Mouse (Mus musculus): Measurements from ENCODE around the gene Far2. TPM values are rescaled to one million over a fixed set of nuclear protein-coding genes. Genes with fewer than 3 reads are reported as not detected.

Far2 gene
- polyA plus RNA-seq (2015; fragmentation: Nextera tagmentation; extraction: Ambion mirVana) = 5.0 and 6.1 TPM in 2 replicates

- 2% methylated on average over 34 of the region's 34 CpGs for WGBS
- ATAC-seq = peak; percentile 84
- Histone ChIP-seq H3K27ac (no peak within 1 kb of the TSS), H3K9me3 (no peaks in the 10 kb centered on the region), H3K27me3 (replicated peaks) (no peaks in the 10 kb centered on the region), H3K4me2 (replicated peaks) (peak within 1 kb of the TSS; percentile 93), H3K4me1 (replicated peaks) (no peaks in the 10 kb centered on the region), H3K9ac (peak within 1 kb of the TSS; percentile 50; the same call in 1 of the 2 replicates), H3K36me3 (no peaks in the 10 kb centered on the region), H3K4me3 (replicated peaks) (peak within 1 kb of the TSS; percentile 44)
Observed at GRCm38 (mm10) chr6:148046881-148047649, at the start of gene Far2. Far2 (plus strand) TSS chr6:148047259.

DNA sequence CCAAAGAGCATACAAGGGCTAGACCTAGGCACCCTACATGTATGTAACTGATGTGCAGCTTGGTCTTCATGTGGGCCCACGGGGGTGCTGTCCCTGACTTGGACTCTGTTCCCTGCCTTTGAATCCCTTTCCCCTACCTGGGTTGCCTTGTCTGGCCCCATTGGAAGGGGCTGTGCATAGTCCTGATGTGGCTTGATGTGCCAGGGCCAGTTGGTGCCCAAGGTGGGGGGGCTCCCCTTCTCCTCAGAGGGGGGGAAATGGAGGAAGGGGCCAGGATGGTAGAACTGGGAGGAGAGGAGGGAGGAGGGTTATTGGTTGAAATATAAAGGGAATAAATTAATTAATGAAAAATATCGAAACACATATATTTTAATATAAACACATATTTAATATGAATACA is 46.6 kb upstream of the Far2 start:
- no peak for ATAC-seq
- Histone ChIP-seq H3K4me1 (replicated peaks) (no peaks in the 10 kb centered on the region), H3K4me3 (replicated peaks) (no peak overlapping the region), H3K36me3 (no peaks in the 10 kb centered on the region), H3K27me3 (replicated peaks) (no peaks in the 10 kb centered on the region), H3K4me2 (replicated peaks) (no peak overlapping the region), H3K27ac (no peak overlapping the region), H3K9me3 (no peaks in the 10 kb centered on the region), H3K9ac (no peak overlapping the region)
- WGBS = 85% methylated on average over 2 of the region's 2 CpGs

- H3K9ac ChIP-seq = no peak overlapping the region
- ATAC-seq = no peak
- 26% methylated on average over 3 of the region's 3 CpGs for WGBS
Observed at GRCm38 (mm10) chr6:148001071-148001470, 46.0 kb upstream of the Far2 start.

DNA sequence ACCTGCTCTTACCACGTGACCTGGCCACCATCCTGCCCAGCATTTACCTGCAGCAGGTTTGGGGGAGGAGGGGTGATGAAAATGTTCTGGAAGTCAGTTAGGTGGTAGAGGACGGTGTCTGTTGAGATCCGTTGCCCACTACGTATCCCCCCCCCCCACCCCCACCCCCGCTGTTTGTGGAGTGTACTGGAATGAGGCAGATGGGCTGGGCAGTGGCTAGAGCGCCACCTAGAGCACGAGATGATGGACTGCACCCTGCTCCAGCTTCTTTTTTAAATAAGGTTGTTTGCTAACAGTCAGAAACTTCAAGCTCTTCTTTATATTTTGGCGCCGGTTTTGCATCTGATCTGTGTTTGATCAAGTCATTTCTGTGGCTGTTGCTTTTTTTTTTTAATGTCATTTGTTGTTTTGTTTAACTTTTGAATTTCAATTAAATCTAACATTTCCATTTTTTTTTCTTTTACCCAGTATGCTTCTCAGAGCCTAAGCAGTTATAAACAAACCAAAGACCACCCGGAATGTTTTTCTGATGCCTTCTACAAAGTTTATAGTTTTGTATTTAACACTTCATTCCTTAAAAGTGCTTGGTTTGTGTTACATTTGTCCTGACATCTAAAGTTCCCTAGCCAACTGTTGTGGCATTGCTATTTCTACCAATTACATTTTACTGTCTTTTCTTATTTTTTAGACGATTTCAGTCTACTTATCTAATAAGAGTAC is 40.8 kb upstream of the Far2 start:
- Histone ChIP-seq H3K4me1 (replicated peaks) (no peaks in the 10 kb centered on the region), H3K36me3 (no peaks in the 10 kb centered on the region), H3K27me3 (replicated peaks) (no peaks in the 10 kb centered on the region), H3K9ac (no peak overlapping the region), H3K4me3 (replicated peaks) (no peak overlapping the region), H3K27ac (no peak overlapping the region), H3K4me2 (replicated peaks) (no peak overlapping the region), H3K9me3 (no peaks in the 10 kb centered on the region)
- 54% methylated on average over 11 of the region's 11 CpGs for WGBS
- no peak for ATAC-seq

More at GRCm38 (mm10) chr6:148001071-148001470, 46.0 kb upstream of the Far2 start:
- H3K9me3 ChIP-seq = no peaks in the 10 kb centered on the region
- no peaks in the 10 kb centered on the region for H3K4me1 ChIP-seq (replicated peaks)
- H3K4me2 ChIP-seq (replicated peaks) = no peak overlapping the region
- H3K27ac ChIP-seq = no peak overlapping the region
- no peaks in the 10 kb centered on the region for H3K27me3 ChIP-seq (replicated peaks)
- H3K36me3 ChIP-seq = no peaks in the 10 kb centered on the region
- no peak overlapping the region for H3K4me3 ChIP-seq (replicated peaks)

DNA sequence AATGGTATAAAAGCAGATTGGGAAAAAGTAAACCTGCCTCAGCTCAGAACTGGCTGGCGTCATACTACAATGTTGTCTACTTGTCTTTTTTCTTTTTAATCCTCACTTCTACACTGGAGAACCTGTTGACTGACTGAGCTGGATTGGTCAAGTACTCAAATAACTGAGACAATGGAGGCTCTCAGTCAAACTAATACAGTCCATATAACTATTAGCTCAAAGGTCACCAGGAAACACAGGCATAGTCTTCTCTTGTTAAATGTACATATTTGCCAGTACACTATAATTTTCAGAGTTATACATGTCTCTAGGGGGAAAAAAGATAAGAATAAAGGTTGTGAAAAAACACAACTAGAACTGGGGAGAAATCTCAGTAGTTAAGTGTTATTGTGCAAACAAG is 6.3 kb upstream of the Far2 start:
- WGBS = 85% methylated on average over 1 of the region's 1 CpGs
- peak; percentile 68 for ATAC-seq
- Histone ChIP-seq H3K4me1 (replicated peaks) (no peaks in the 10 kb centered on the region), H3K27ac (no peak overlapping the region), H3K4me2 (replicated peaks) (no peak overlapping the region), H3K36me3 (no peaks in the 10 kb centered on the region), H3K9ac (no peak overlapping the region), H3K4me3 (replicated peaks) (no peak overlapping the region), H3K9me3 (no peaks in the 10 kb centered on the region), H3K27me3 (replicated peaks) (no peaks in the 10 kb centered on the region)

GRCm38 (mm10) chr6:148047650-148047988 is 560 bp downstream of the Far2 start:
- peak; percentile 55 for ATAC-seq
- H3K9ac ChIP-seq = 0 out of 2 replicates have a peak overlapping the region, but pooled peaks have one; percentile 50

GRCm38 (mm10) chr6:148063131-148063530 is 16.1 kb downstream of the Far2 start:
- Histone ChIP-seq H3K27me3 (replicated peaks) (no peaks in the 10 kb centered on the region), H3K36me3 (no peaks in the 10 kb centered on the region), H3K9ac (no peak overlapping the region), H3K9me3 (no peaks in the 10 kb centered on the region), H3K27ac (no peak overlapping the region), H3K4me2 (replicated peaks) (no peak overlapping the region), H3K4me3 (replicated peaks) (no peak overlapping the region), H3K4me1 (replicated peaks) (no peaks in the 10 kb centered on the region)
- WGBS = 73% methylated on average over 3 of the region's 3 CpGs
- ATAC-seq = no peak

More at GRCm38 (mm10) chr6:148047650-148047988, 560 bp downstream of the Far2 start:
- Histone ChIP-seq H3K27ac (no peak overlapping the region), H3K36me3 (no peaks in the 10 kb centered on the region), H3K27me3 (replicated peaks) (no peaks in the 10 kb centered on the region), H3K4me1 (replicated peaks) (no peaks in the 10 kb centered on the region), H3K4me3 (replicated peaks) (peak overlapping the region; percentile 44), H3K4me2 (replicated peaks) (peak overlapping the region; percentile 93), H3K9me3 (no peaks in the 10 kb centered on the region)

DNA sequence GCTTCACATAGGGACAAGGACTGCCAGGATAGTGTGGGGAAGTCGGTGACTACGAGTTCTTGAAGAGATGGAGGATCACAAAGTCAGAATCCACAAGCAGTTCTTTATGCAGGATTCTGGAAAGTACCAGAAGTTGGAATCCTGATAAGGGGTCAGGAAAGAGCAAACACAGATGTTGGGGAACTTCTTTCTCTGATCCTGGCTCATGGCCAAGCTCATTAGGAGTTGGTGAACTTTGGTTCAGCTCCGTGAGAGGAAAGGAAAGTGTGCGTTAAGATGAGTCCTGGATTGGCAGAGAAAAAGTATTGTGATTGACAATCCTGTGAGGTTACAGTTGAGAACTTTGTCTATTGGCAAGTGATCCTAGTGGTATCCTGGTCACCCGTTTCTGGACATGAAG is 19.2 kb downstream of the Far2 start:
- no peaks in the 10 kb centered on the region for H3K36me3 ChIP-seq
- no peak overlapping the region for H3K4me3 ChIP-seq (replicated peaks)
- peak; percentile 86 for ATAC-seq
- no peaks in the 10 kb centered on the region for H3K27me3 ChIP-seq (replicated peaks)
- no peak overlapping the region for H3K4me2 ChIP-seq (replicated peaks)
- H3K9ac ChIP-seq = no peak overlapping the region
- no peak overlapping the region for H3K27ac ChIP-seq
- H3K9me3 ChIP-seq = no peaks in the 10 kb centered on the region
- 65% methylated on average over 5 of the region's 5 CpGs for WGBS
- H3K4me1 ChIP-seq (replicated peaks) = no peaks in the 10 kb centered on the region

DNA sequence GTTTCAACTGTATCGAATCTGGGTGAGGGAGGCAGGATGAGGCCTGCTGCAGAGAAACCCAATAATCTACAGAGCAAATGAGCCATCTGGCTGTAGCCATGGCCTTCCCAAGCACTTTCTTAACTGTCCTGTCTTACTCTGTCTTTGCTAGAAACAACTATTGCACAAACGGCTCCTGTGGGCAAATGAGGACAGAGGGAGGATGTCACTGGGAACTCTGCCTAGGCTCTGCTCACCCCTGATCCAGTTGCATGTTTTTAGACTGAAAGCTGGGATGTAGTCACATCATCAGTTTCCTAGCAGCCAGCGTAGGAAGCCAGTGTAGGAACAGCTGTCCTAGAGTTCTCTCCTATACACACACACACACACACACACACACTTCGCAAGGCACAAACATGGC is 21.7 kb downstream of the Far2 start:
- WGBS = 84% methylated on average over 4 of the region's 4 CpGs

DNA sequence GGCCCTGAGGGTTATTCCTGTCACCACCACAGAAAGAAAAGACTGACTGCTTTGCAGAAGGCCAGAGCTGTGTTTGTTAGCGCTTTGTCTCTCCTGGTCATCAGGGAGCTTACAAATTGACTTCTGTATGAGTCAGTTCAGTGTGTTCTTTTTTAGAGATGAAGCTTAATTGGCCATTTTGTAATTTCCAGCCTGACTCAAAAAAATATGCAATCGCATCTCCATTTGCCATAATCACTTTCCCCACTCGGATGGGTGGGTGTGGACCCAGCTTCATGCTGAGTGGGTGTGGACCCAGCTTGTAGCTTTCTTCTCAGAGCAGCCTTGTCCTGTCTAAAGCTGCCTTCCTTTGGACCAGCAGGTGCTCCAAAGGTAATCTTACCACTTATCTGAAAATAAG is 26.5 kb downstream of the Far2 start:
- Histone ChIP-seq H3K9me3 (no peaks in the 10 kb centered on the region), H3K36me3 (no peaks in the 10 kb centered on the region), H3K4me1 (replicated peaks) (no peaks in the 10 kb centered on the region), H3K4me2 (replicated peaks) (no peak overlapping the region), H3K27ac (no peak overlapping the region), H3K4me3 (replicated peaks) (no peak overlapping the region), H3K9ac (no peak overlapping the region), H3K27me3 (replicated peaks) (no peaks in the 10 kb centered on the region)
- no peak for ATAC-seq
- 78% methylated on average over 3 of the region's 3 CpGs for WGBS

More for the DNA sequence above, 21.7 kb downstream of the Far2 start:
- H3K36me3 ChIP-seq = no peaks in the 10 kb centered on the region
- H3K9me3 ChIP-seq = no peaks in the 10 kb centered on the region
- H3K27me3 ChIP-seq (replicated peaks) = no peaks in the 10 kb centered on the region
- no peaks in the 10 kb centered on the region for H3K4me1 ChIP-seq (replicated peaks)
- H3K9ac ChIP-seq = no peak overlapping the region
- no peak overlapping the region for H3K4me3 ChIP-seq (replicated peaks)
- H3K27ac ChIP-seq = no peak overlapping the region
- ATAC-seq = no peak
- H3K4me2 ChIP-seq (replicated peaks) = no peak overlapping the region

DNA sequence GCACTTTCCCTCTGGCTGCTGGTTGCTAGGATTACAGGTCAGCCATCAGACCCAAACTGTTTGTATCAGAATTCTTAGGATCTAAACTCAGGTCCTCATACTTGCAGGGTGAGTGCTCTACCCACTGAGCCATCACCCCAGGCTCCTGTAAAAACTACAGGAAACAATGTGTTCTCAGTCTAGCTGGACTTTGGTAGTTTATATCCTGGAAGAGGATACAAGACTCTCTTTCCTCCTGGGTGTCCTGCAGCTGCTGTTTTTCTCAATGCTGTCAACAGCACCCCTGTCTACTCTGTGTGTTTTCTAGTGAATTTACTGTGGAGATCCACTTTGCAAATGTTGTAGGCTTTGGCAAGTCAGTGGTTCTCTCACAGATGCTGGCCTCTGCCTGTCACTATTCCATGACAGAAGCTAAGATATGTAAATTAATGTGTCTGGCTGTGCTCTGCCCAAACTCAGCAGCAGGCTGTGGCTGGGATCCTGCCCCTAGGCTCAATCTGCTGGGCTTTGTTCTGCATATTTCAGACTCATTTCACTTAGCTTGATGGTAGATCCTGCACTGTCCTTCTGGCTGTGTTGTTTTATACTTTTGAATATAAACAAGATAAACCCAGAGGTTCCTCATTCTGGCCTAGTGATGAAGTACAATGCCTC is 27.3 kb downstream of the Far2 start:
- Histone ChIP-seq H3K9ac (no peak overlapping the region), H3K27ac (no peak overlapping the region), H3K4me1 (replicated peaks) (no peaks in the 10 kb centered on the region), H3K27me3 (replicated peaks) (no peaks in the 10 kb centered on the region), H3K9me3 (no peaks in the 10 kb centered on the region), H3K4me2 (replicated peaks) (no peak overlapping the region), H3K4me3 (replicated peaks) (no peak overlapping the region), H3K36me3 (no peaks in the 10 kb centered on the region)
- no peak for ATAC-seq

DNA sequence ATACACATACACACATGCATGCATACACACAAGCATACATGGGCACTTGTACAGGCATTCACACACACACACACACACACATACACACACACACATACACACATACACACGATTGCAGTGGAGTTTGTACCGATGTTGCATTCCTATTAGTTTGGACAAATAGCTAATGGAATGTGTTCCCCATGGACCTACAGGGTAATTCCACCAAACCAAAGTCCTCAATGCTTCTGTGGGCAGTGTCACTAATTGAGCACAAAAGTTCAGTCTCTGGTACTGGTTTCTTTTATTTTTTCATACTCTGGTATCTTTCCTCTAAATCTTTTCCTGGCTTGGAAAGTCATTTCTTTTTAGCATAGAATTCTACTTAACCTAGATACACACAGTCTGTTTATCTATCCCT is 36.8 kb downstream of the Far2 start:
- no peaks in the 10 kb centered on the region for H3K4me1 ChIP-seq (replicated peaks)
- no peaks in the 10 kb centered on the region for H3K36me3 ChIP-seq
- no peaks in the 10 kb centered on the region for H3K27me3 ChIP-seq (replicated peaks)
- H3K9me3 ChIP-seq = no peaks in the 10 kb centered on the region
- ATAC-seq = peak; percentile 55; the same call in 1 of the 2 replicates
- no peak overlapping the region for H3K9ac ChIP-seq
- 84% methylated on average over 2 of the region's 2 CpGs for WGBS
- H3K27ac ChIP-seq = no peak overlapping the region
- no peak overlapping the region for H3K4me3 ChIP-seq (replicated peaks)
- H3K4me2 ChIP-seq (replicated peaks) = no peak overlapping the region
